Mouse (Mus musculus): ENCODE results near the gene Man2b2. TPM values are rescaled to one million over a fixed set of nuclear protein-coding genes. Genes with fewer than 3 reads are reported as not detected.

Gene Man2b2
- polyA plus RNA-seq (2016; fragmentation: Nextera tagmentation; extraction: Ambion mirVana): 14.0 and 14.4 TPM in 2 replicates

DNA sequence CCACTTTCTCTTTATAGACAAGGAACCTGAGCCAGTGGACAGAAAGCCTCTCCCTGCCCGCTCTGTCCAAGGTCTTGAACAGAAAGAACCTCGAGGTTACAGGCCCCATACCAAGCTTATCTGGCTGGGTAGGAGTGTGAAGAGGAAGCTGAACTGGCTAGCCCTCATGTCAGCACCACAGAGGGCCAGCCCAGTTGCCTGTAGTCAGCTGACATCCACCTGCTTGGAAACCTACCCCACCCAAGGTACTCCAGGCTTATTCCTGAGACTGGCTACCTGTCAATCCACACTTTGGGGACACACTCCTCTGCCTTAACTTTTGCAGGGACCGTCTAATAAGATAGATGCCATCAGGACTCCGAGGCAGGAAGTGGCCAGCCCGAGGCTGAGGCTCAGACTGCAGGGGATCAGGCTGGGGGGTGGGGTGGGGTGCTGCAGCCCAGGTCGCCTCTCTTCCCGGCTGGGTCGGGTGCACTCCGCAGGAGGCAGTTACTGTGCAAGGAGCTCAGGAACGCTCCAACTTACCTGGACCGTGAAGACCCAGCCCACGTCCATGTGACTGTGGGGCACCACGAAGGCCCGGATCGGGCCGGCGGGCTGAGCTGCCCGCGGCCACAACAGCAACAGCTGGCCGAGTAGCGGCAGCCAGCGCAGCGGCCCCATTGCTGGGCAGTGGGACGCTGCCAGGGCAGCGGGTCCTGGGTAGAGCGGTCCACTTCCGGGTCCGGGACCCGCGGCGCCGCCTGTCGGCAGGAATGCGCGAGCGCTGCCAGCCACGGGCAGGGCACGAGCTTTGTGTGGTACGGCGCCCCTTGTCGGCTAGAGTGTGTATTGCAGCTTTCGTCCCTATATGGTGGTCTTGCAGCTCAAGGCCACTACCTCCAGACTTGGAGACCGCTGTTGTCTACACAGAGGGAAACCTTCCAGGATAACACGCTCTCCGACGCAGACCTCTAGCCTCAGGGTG lies at the start of gene Man2b2:
TSS of gene Man2b2 (minus strand) at position 741 of the 967 bp plus-strand sequence.
- Histone ChIP-seq H3K36me3 (peaks cover 14% of the 10 kb centered on the region; the same call in 1 of the 2 replicates), H3K9me3 (no peaks in the 10 kb centered on the region), H3K9ac (replicated peaks) (peak within 1 kb of the TSS; percentile 59), H3K4me1 (peaks cover 11% of the 10 kb centered on the region; the same call in 1 of the 2 replicates), H3K4me2 (replicated peaks) (peak within 1 kb of the TSS; percentile 72), H3K27ac (replicated peaks) (no peak within 1 kb of the TSS), H3K27me3 (no peaks in the 10 kb centered on the region), H3K4me3 (peak within 1 kb of the TSS; percentile 63)
- peak; percentile 87 for ATAC-seq (ENCODE audit: low FRiP score, low read depth)
- WGBS: 4% methylated on average over 46 of the region's 46 CpGs

DNA sequence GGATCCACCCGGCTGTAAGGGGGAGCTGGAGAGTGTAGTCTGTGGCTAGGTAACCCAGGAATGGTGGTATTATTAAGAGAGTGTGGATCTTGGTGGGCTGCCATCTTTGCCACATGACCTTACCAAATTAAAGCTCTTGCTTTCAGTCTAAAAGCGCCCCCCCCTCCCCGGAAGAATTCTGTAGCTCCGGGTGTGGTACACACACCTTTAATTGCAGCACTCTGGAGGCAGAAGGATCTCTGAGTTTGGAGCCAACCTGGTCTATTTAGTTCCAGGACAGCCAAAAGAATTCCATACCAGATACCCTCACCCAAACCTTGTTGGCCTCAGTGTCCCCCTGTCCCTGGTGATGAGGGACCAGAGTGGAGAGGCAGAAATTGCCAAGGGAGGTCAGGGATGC lies 48.3 kb upstream of the Man2b2 start:
- no peaks in the 10 kb centered on the region for H3K36me3 ChIP-seq

DNA sequence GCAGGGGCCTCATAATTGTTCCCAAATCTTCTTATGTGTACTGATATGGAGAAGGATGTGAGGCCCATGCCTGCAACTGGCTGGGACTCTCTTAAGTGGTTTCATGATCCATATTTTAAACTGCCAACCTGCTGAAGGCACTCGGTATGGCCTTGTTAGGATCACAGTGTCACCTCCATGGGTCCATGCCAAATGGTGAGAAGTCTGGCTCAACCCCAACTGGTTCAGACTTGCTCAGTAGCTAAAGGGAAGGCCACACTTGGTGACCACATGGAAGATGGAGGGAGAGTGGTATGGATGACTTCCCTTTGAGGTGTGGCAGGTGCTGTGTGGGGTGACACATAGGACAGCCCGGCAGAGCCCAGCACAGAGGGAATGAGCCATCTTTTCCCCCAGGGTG lies 47.2 kb upstream of the Man2b2 start:
- H3K4me3 ChIP-seq: no peak overlapping the region
- WGBS: 88% methylated on average over 2 of the region's 2 CpGs
- no peak overlapping the region for H3K4me2 ChIP-seq (replicated peaks)
- peaks cover 17% of the 10 kb centered on the region for H3K27me3 ChIP-seq
- no peak overlapping the region for H3K9ac ChIP-seq (replicated peaks)
- no peaks in the 10 kb centered on the region for H3K36me3 ChIP-seq
- ATAC-seq (ENCODE audit: low FRiP score, low read depth): no peak
- no peaks in the 10 kb centered on the region for H3K9me3 ChIP-seq
- no peak overlapping the region for H3K27ac ChIP-seq (replicated peaks)
- peaks cover 4% of the 10 kb centered on the region; the same call in 1 of the 2 replicates for H3K4me1 ChIP-seq

More for the DNA sequence above, 48.3 kb upstream of the Man2b2 start:
- no peak overlapping the region for H3K4me2 ChIP-seq (replicated peaks)
- H3K4me1 ChIP-seq: peaks cover 4% of the 10 kb centered on the region; the same call in 1 of the 2 replicates
- H3K4me3 ChIP-seq: no peak overlapping the region
- no peak for ATAC-seq (ENCODE audit: low FRiP score, low read depth)
- H3K9ac ChIP-seq (replicated peaks): no peak overlapping the region
- WGBS: 87% methylated on average over 4 of the region's 4 CpGs
- H3K27me3 ChIP-seq: peaks cover 7% of the 10 kb centered on the region
- no peaks in the 10 kb centered on the region for H3K9me3 ChIP-seq
- H3K27ac ChIP-seq (replicated peaks): no peak overlapping the region

DNA sequence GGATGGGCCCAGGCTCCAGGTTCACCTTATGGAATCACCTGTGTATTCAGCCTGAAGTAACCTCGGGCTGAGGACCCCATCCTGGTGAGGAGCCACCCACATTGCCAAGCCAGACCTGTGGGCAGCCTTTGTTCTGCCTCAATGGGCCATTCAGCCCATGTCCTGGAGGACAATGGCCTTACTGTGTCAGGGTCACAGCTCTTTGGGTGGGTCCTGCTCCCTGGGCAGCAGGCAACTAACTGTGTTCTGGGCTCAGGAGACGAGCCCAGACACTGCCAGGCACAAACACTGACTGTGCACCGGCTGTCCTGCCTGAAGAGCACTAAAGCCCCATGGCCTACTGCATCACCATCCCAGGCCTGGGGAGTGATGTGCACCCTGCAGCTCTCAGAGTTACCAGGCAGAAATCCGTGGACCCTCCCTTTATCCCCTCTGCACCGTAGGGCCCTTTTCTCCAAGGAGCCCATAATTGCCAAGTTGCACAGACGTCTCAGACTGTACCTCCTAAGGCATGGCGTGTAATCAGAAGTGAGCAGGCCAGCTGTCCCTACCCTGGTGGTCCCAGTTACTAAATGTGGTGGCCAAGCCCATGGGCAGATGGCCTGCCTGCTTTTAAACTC lies 46.4 kb upstream of the Man2b2 start:
- H3K4me2 ChIP-seq (replicated peaks): no peak overlapping the region
- WGBS: 44% methylated on average over 7 of the region's 7 CpGs
- 0 out of 2 replicates have a peak, but pooled peaks have one; percentile 27 for ATAC-seq (ENCODE audit: low FRiP score, low read depth)

GRCm38 (mm10) chr5:36875956-36876355 lies 45.5 kb upstream of the Man2b2 start:
- ATAC-seq (ENCODE audit: low FRiP score, low read depth): no peak
- 84% methylated on average over 4 of the region's 4 CpGs for WGBS
- H3K9me3 ChIP-seq: no peaks in the 10 kb centered on the region
- peaks cover 4% of the 10 kb centered on the region; the same call in 1 of the 2 replicates for H3K4me1 ChIP-seq
- peaks cover 31% of the 10 kb centered on the region for H3K27me3 ChIP-seq
- H3K36me3 ChIP-seq: no peaks in the 10 kb centered on the region
- no peak overlapping the region for H3K9ac ChIP-seq (replicated peaks)
- H3K27ac ChIP-seq (replicated peaks): no peak overlapping the region
- H3K4me3 ChIP-seq: no peak overlapping the region
- no peak overlapping the region for H3K4me2 ChIP-seq (replicated peaks)

More for the DNA sequence above, 46.4 kb upstream of the Man2b2 start:
- H3K27ac ChIP-seq (replicated peaks): no peak overlapping the region
- peaks cover 4% of the 10 kb centered on the region; the same call in 1 of the 2 replicates for H3K4me1 ChIP-seq
- H3K27me3 ChIP-seq: peaks cover 22% of the 10 kb centered on the region
- H3K9ac ChIP-seq (replicated peaks): no peak overlapping the region
- no peaks in the 10 kb centered on the region for H3K9me3 ChIP-seq
- H3K36me3 ChIP-seq: no peaks in the 10 kb centered on the region
- H3K4me3 ChIP-seq: no peak overlapping the region

GRCm38 (mm10) chr5:36870916-36871315 lies 40.5 kb upstream of the Man2b2 start:
- Histone ChIP-seq H3K4me3 (no peak overlapping the region), H3K9me3 (no peaks in the 10 kb centered on the region), H3K4me1 (peaks cover 25% of the 10 kb centered on the region), H3K36me3 (no peaks in the 10 kb centered on the region), H3K4me2 (replicated peaks) (no peak overlapping the region), H3K9ac (replicated peaks) (no peak overlapping the region), H3K27ac (replicated peaks) (no peak overlapping the region), H3K27me3 (peaks cover 82% of the 10 kb centered on the region)
- no peak for ATAC-seq (ENCODE audit: low FRiP score, low read depth)
- 80% methylated on average over 6 of the region's 6 CpGs for WGBS

DNA sequence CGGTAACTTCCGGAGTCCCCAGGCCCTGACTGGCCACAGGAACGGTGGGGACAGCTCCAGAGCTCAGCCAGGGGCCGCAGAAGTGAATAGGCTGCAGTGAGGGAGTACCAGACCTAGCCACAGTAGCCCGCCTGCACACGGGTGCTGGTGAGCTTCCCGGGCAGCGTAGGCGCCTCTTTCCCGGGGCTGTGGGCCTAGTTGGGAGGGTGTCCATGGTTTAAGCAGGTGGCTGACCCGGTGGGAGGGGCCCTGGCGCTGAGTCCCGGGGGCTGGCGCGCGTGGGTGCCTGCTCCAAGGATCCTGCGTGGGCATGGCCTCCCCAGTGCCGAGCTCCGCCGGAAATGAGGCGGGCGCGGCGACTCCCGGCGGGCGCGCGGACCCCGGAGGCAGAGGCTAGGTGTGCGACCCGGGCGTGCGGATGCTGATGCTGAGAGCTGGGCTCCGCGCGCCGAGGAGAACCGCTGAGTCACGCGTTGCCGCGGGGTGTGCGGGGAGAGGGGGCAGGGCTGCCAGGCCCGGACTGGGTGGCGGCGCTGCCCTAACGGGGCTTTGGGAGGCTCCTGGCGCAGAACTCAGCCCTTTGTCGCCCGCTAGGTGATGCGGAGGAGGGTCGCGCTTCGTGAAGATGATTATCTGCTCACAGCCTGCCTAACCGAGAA lies 39.3 kb upstream of the Man2b2 start:
- peaks cover 25% of the 10 kb centered on the region for H3K4me1 ChIP-seq
- H3K9ac ChIP-seq (replicated peaks): peak overlapping the region; percentile 43; the same call in 1 of the 2 replicates
- H3K27ac ChIP-seq (replicated peaks): no peak overlapping the region
- peak; percentile 54 for ATAC-seq (ENCODE audit: low FRiP score, low read depth)
- H3K4me3 ChIP-seq: peak overlapping the region; percentile 49
- H3K36me3 ChIP-seq: no peaks in the 10 kb centered on the region
- H3K9me3 ChIP-seq: no peaks in the 10 kb centered on the region
- peak overlapping the region; percentile 70 for H3K4me2 ChIP-seq (replicated peaks)
- H3K27me3 ChIP-seq: peaks cover 94% of the 10 kb centered on the region
- under 1% methylated on average over 56 of the region's 56 CpGs for WGBS

DNA sequence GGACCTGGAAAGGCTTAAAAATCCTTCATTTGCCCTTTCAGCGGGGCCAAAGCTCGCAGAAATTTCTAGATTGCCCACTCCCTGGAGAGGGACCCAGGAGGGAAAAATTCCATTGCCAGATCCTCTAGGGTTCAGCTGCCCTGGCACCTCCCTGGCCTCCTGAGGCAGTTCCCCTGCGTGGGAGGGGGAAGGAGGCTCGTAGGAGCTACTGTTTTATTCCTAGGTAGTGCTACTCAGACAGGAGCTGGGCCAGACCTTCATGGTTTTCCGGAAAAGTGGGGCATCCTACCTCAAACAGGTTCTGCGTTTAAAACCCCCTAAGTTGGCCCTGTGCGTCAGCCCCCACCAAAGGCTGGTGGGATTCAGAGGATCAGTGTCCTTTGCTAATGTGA lies 38.7 kb upstream of the Man2b2 start:
- no peak for ATAC-seq (ENCODE audit: low FRiP score, low read depth)
- WGBS: 2% methylated on average over 7 of the region's 7 CpGs
- no peak overlapping the region for H3K27ac ChIP-seq (replicated peaks)
- H3K36me3 ChIP-seq: no peaks in the 10 kb centered on the region
- peak overlapping the region; percentile 49 for H3K4me3 ChIP-seq
- peaks cover 25% of the 10 kb centered on the region for H3K4me1 ChIP-seq
- H3K4me2 ChIP-seq (replicated peaks): peak overlapping the region; percentile 70
- peaks cover 94% of the 10 kb centered on the region for H3K27me3 ChIP-seq
- peak overlapping the region; percentile 43 for H3K9ac ChIP-seq (replicated peaks)
- H3K9me3 ChIP-seq: no peaks in the 10 kb centered on the region

- H3K4me1 ChIP-seq: peaks cover 25% of the 10 kb centered on the region
- 1% methylated on average over 90 of the region's 108 CpGs for WGBS
- peaks cover 95% of the 10 kb centered on the region for H3K27me3 ChIP-seq
- ATAC-seq (ENCODE audit: low FRiP score, low read depth): no peak
- H3K4me3 ChIP-seq: peak within 1 kb of the TSS; percentile 49
- no peaks in the 10 kb centered on the region for H3K36me3 ChIP-seq
- H3K9me3 ChIP-seq: no peaks in the 10 kb centered on the region
- H3K27ac ChIP-seq (replicated peaks): no peak within 1 kb of the TSS
- peak within 1 kb of the TSS; percentile 43 for H3K9ac ChIP-seq (replicated peaks)
- H3K4me2 ChIP-seq (replicated peaks): peak within 1 kb of the TSS; percentile 70
Measured at GRCm38 (mm10) chr5:36868266-36869090, 38.0 kb upstream of the Man2b2 start, which contains the start of gene Ppp2r2c. TSS of gene Ppp2r2c (plus strand) at chr5:36868513.

GRCm38 (mm10) chr5:36867561-36867960 lies 37.1 kb upstream of the Man2b2 start:
- no peak overlapping the region for H3K9ac ChIP-seq (replicated peaks)
- 6% methylated on average over 6 of the region's 6 CpGs for WGBS
- H3K4me1 ChIP-seq: peaks cover 25% of the 10 kb centered on the region
- no peak overlapping the region for H3K4me3 ChIP-seq
- ATAC-seq (ENCODE audit: low FRiP score, low read depth): no peak
- peaks cover 95% of the 10 kb centered on the region for H3K27me3 ChIP-seq
- H3K36me3 ChIP-seq: no peaks in the 10 kb centered on the region
- no peak overlapping the region for H3K27ac ChIP-seq (replicated peaks)
- H3K4me2 ChIP-seq (replicated peaks): peak overlapping the region; percentile 70; the same call in 1 of the 2 replicates
- no peaks in the 10 kb centered on the region for H3K9me3 ChIP-seq

DNA sequence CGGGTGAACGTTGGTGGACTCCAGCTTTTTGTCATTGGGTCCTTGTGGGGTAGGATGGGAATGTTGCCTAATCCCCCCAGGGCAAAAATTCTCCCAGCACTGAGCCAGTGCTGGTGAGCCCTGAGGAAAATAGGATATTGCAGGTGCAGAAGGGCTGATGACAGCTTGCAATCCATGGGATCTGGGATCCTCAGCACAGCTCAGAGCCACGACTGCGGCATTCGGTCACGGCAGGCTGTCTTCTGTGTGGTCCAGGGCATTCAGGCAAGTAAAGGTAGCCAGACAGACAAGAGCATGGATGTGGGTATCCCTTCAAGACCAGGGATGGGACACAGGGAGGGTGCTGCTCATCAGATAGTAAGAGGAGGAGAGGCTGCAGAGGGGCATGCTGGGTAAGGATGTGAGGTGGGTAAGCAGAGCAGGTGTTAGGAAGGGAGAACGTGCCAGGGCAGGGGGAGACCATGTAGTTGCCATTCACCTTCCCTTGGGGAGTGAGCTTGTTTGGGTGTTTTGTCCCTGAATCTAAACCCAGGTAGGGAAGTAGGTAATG lies 36.3 kb upstream of the Man2b2 start:
- Histone ChIP-seq H3K27me3 (peaks cover 89% of the 10 kb centered on the region), H3K36me3 (no peaks in the 10 kb centered on the region)
- 68% methylated on average over 7 of the region's 7 CpGs for WGBS

More for the DNA sequence above, 36.3 kb upstream of the Man2b2 start:
- Histone ChIP-seq H3K9ac (replicated peaks) (no peak overlapping the region), H3K9me3 (no peaks in the 10 kb centered on the region), H3K4me1 (peaks cover 25% of the 10 kb centered on the region), H3K27ac (replicated peaks) (no peak overlapping the region), H3K4me3 (no peak overlapping the region), H3K4me2 (replicated peaks) (no peak overlapping the region)
- no peak for ATAC-seq (ENCODE audit: low FRiP score, low read depth)

Measured in midbrain, embryonic 12.5 days (tissue).